Mouse (Mus musculus) layer of hippocampus, adult 9-11 months (tissue): Measurements from ENCODE around the gene Mad2l1bp.

ENCODE experiments used
- DNase-seq: peaks from one replicate; pipeline ENCODE4 v3.0.0; 2022

Mad2l1bp gene

DNA sequence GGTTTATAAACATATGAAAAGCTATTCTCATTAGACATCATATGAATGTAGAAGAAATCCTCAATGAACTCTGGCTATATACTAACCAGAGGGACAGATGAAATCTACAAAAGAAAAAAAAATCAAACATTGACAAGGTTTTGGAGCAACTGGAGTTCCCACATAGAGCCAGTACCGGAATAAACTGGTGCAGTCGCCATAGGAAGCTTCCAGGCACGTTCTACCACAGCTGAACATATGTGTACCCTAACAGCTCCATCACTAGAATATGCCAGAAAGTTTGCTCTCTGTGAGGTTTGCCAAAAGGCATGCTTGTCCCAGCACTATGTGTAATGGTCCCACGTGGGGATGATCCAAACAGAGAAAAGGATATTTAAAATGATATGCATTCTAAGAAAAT lies 45.1 kb downstream of the Mad2l1bp start:
- DNase-seq, result no peak

DNA sequence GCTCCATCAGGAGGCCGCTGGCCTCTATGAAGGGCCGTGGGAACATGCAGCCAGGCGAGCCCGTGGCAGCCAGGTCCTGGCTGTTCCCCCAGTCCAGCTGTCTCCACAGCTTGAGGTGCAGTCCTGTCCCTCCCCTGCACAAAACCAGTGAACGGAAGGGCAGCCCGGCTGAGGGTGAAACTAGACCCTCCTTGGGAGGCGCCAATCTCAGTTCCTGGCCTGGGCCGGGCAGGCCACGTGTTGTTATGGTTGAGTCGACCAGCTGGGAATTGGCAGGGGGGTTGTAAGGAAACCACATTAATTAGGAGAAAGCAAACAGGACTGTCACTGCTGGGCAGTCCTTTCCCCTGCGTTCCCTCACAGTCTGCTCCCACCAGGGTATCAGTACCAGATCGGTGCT lies 48.9 kb downstream of the Mad2l1bp start:
- no peak for DNase-seq

DNA sequence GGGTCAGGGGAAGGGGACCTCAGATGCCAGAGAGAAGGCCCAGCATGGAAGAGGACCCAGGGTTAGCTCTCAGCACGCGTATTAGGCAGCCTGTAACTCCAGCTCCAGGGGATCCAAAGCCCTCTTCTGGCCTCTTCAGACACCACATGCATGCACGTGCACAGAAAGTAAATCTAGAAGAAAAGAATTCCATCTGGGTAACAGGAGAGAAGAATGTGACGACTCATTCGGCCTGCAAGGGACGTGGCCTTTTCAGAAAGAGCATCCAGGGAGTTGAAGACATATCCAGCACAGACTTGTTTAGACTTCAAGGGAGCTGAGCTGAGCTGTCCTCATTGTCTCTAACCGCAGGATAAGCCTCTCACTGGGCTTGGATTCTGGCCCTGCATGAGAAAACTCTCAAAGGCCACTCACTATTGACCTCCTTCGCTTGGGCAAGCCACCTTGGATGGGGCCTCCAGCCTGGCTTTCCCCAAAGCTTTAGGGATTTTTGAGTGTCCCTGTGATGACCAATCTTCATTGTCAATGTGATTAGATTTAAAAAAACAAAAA lies 50.7 kb downstream of the Mad2l1bp start:
- DNase-seq, result no peak

DNA sequence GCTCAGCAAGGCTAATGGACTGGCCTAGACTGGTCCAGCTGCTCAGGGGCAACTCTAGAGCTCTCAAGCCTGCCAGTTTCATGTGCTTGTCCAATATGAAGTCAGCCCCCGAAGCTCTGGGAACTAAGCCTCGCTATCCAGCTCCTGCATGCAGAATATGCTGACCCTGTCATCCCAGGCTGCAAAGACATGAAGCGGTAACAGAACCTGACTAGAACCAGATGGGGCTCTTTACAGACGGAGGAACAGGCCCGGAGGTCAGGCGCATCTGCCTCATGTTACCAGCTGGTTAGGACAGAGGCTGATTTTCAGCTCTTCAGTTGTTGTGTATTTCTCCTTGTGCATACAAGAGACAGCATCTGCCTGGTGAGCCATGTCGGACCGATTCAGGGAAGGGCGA lies 51.4 kb downstream of the Mad2l1bp start:
- no peak for DNase-seq

DNA sequence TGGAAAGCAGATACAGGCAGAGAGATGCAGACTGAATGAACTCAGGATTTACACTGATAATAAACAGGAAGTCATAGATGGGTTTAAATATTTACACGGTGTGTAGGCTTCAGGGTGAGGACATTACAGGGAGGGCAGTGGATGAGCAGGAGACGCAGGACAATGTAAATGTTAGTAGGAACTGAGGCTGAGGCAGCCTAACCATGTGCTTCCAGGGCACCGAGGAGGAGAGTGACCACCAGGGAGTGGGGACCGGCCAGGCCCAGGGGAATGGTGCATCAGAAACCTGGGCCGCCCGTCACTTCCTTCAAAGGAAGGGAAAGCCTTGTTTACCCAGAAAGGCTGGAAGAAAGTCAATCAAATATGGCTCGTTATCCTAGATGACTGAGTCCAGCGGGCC lies 54.8 kb downstream of the Mad2l1bp start:
- no peak for DNase-seq
